Mouse (Mus musculus) cerebellum, adult 2 months (tissue): Measurements from ENCODE around the gene Myef2.
"Not testable (repeated sequence)": the region's sequence is repeated elsewhere in the genome, so short reads cannot be mapped to it uniquely, and the experiment has no call there.

Source experiments
- CTCF ChIP-seq: fragments of 200-500 bp; IDR thresholded peaks from 2 replicates; pipeline ENCODE4 v1.5.1; 2011; ENCODE audit warnings: low read depth, mild to moderate bottlenecking, control low read depth, low read length, moderate library complexity, borderline replicate concordance; ENCODE audit not compliant: insufficient read depth
- POLR2A ChIP-seq: fragments of 200-500 bp; IDR thresholded peaks from 2 replicates; pipeline ENCODE4 v1.6.1; 2011; ENCODE audit warnings: low read length, control low read depth, borderline replicate concordance; ENCODE audit not compliant: insufficient read depth

DNA sequence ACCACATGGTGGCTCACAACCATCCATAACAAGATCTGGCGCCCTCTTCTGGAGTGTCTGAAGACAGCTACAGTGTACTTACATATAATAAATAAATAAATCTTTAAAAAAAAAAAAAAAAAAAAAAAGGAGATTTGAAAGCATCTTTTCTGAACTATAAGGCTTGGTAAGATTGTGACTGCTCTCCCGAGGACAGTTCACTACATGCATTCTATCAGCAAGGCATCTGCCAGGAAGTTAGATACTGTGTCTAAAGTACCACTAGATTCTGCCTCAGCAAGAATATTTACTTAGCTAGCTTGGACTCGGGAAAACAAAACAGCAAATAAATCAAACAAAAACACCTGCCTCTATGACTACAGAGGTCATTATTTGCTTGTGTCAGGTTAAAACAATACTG lies 31.3 kb downstream of the Myef2 start:
- not testable (repeated sequence) for TF ChIP-seq CTCF, POLR2A
